Mouse (Mus musculus): ENCODE measurements around the gene Slc19a1.

Gene Slc19a1

DNA sequence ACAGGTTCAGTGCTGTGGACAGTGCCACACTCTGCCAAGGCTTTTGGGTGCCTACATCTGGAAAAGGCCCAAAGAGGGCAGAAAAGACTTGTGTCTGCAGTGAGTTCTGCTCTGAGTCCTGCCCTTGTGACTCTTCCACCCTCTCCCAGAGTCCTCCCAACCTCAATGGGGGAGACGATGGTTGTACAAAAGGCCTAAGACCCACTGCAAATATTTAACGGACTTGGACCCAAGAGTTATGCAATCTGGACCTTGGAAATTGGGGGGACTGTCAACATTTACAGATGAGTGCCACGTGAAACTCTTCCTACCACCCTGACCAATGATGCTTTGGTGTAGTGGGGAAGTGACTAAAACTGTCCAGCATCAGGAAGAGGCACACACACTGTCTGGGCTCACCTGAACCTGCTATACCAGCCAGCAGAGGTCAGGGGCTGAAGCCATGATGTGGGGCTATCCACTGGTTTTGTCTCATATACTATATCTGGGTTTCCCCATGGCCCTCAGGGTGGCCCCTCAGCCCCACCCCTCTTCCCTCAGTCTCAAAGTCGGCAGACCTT, 59.6 kb downstream of the Slc19a1 start:
- no peak for DNase-seq (ENCODE audit: low spot score in 2 of 2)

DNA sequence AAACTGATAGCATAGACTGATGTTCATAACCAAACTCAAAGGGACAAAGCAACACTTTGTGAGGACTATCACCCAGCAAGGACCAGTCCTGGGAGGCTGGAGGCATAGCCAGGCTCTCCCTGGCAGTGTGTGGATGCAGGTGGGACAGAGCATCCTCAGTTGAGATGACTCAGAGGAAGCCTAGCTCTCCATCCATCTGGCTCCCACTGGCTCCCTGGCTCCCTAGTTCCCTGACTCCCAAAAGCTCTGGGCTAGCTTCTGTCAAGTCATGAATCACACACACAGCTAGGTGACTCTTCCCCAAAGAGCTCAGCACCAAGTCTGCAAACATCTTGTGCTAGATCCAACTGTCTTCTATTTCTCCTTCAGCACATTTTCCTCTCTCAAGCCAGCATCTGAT, 61.8 kb downstream of the Slc19a1 start:
- DNase-seq (ENCODE audit: low spot score in 2 of 2) = no peak

DNA sequence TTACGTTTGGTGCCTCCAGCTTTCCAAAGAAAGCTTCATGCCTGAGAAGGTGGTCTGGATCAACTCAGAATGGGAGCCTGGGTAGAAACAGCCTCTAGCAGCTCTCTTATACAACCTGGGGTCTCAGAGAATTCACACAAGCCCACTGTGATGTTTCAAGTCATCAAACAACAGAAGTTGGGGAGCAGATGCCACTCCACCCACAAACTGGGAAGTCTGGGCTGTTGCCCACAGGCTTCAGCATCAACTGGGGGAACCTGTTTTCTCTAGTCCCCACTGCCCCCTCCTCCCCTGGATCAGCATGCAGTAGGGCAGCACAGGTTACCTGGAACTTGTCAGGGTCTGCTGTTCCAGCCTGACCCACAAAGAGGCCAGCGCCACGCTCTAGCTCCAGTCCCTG, 63.6 kb downstream of the Slc19a1 start:
- no peak for DNase-seq (ENCODE audit: low spot score in 2 of 2)

DNA sequence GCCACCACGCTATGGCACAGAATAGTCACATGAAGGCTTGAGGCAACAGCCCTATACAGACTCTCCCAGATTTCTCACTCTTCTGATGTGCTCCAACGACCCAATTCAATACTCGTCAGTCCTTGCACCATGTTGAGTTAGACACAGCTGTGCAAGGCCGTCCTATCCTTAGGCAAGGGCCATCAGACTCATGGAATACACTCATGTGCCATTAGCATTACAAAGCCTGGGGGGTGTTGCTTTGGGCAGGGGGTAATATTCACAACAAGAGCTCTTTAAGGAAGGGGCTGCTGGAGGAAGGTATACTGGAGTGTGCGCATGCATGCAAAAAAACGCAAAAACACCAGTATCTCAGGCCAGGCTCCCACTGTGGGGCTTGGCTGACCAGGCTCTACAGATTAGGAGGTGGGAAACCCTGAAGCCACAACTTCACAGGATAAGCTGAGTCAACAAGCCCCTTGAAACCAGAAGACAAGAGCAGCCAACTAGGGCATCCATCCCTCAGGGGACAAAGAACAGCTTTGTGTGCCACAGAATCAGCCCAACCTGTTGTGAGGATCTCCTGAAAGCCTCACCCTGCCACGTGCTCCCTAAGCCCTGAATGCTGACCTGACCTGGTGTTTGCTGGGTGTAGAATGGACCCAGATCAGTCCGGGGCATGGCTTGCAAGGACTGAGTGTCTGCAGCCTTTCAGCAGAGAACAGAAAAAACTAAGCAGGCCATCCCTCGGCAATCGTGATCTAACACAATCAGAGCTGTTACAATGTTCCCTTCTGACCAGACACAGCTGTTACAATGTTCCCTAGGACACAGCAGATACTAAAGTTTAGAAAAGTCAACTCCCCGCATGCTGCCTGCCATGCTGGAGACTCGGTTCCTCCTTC, 65.2 kb downstream of the Slc19a1 start:
- DNase-seq (ENCODE audit: low spot score in 2 of 2) = no peak

DNA sequence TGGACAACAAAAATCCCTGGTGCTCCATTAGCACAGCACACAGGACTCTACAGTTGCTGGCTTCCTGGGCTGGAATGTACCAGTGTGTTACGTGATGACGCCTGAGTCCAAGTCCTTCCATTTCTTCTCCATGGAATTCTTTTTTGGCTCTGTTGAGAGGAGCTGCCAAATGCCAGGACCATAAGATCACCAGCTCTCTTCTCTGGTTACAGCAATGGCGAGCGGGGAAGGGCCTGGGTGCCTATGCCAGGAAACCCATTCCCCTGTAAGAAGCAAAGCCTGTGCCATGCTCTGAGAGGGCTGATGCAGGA, 65.8 kb downstream of the Slc19a1 start:
- no peak for DNase-seq (ENCODE audit: low spot score in 2 of 2)

DNA sequence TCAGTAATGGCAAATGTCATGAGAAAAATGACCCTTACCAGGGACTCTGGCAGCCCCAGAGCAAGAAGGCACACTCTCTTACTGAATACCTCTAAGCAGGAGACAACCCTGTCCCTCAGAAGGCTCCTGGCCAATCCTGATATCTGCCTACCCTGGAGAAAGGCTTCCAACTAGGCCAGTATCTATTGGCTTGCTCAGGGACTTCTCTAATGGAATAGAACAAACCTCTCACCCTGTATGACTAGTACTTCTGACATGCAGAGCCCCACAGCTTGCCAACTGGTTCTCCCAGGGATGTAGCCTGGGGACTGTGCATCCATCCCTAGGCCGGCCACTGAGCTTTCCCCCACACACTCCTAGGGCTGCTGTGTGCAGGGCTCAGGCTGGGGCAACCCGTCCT, 66.6 kb downstream of the Slc19a1 start:
- DNase-seq (ENCODE audit: low spot score in 2 of 2) = no peak

DNA sequence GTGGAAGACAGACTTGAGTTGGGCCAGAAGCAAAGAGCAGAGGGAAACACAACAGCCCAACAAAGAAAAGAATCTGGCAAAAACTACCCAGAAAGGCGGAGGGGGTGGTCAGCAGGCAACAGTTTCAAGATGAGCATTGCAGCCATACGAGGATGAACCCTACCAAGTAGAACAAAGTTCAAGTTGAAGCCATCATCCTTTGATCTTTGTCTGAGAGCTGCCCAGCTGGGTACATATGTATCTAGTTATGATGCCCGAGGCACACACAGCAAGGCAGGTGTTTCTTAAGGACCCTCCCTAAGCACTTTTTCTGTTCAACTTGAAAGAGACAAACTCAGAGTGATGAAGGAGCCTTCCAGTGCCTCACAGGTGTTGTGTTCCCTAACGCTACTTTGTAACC, 67.7 kb downstream of the Slc19a1 start:
- DNase-seq (ENCODE audit: low spot score in 2 of 2) = no peak

DNA sequence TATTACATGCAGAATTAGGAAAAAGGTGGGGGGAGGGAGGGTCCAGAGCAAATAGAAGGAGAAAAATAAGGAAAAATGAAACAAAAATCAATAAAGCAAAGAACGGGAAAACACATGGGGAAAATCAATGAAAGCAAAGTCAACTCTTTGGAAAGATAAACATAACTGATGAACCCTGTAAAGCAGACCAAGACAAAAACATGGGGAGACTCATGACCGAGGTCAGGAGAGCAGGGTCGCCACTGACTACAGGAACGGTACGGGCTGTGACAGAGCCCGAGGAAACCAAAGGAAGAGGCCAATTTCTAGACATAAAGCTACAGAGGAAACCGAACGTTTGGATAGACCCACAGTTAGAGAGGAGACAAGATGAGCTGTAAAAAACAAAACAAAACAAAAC, 71.6 kb downstream of the Slc19a1 start:
- no peak for DNase-seq (ENCODE audit: low spot score in 2 of 2)

DNA sequence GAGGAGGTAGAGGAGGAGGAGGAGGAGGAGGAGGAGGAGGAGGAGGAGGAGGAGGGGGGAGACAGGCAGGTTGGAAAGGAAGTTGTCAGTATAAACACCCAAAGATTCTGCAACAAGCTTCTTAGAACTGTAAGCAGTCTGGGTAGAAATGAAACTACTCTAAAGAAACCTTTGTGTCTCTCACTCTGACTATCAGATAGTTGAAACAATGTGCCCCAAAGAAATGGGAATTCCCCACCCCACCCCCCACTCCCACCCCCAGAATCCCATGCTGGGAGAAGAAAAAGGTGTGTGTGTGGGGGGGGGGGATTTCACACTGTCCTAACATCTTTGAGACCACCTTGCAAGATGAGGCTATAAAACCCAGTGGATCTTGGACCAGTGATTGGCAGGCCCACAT, 72.3 kb downstream of the Slc19a1 start:
- no peak for DNase-seq (ENCODE audit: low spot score in 2 of 2)

DNA sequence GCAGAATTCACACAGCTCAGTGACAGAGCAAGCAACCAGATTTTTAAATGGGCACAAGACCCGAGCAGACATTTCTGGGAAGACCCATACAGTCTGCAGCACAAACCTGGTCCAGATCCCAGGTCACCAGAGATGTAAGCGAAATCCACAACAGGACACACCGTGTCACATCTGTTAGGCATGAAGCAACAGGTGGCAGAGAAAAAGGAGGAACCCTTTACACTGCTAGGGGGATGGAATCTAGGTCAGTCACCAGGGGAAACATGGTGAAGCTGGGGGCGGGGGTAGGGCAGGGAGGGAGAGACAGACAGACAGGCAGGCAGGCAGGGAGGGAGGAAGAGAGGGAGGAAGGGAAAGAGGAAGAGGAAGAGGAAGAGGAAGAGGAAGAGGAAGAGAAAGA, 76.1 kb downstream of the Slc19a1 start:
- DNase-seq (ENCODE audit: low spot score in 2 of 2) = no peak

DNA sequence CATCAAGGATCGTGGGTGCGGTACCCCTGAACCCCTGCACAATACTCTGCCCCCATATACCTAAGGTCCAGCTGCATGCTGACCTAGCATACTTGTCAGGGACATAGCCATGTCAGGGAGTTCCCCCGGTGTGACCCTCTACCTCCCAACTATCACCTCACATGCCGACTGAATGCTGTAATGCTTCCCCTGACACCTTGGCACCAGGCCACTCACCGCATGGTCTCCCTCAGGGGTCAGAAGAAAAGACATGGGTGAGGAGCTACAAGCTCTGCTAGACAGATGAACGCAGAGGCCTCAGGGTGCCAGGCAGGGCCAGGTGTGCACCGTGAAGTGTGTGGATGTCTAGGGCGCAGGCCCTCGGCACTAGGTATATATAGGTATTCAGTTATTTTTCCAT, 78.0 kb downstream of the Slc19a1 start:
- DNase-seq (ENCODE audit: low spot score in 2 of 2) = no peak
